Mouse (Mus musculus) stomach, embryonic 14.5 days (tissue): ENCODE measurements around the gene Sftpa1. TPM values are rescaled to one million over a fixed set of nuclear protein-coding genes. Genes with fewer than 3 reads are reported as not detected.

Source experiments
- ATAC-seq: fragments of 200-750 bp; cut with Nextera tagmentation; 2 replicates; pipeline ENCODE4 v1.8.0; 2017; ENCODE audit warnings: low read depth, moderate TSS enrichment; ENCODE audit not compliant: insufficient number of reproducible peaks, insufficient read depth, low FRiP score
- H3K27ac ChIP-seq: fragments of 300-500 bp; sonication (generic); 2 replicates; pipeline ENCODE4 v1.5.1; 2014; ENCODE audit warnings: mild to moderate bottlenecking, low read length, moderate library complexity, mixed read lengths
- H3K27me3 ChIP-seq: fragments of 300-500 bp; sonication (generic); 2 replicates; pipeline ENCODE4 v1.6.1; 2014; ENCODE audit warnings: low read length, control low read depth, mixed read lengths; ENCODE audit not compliant: control insufficient read depth, insufficient read depth
- H3K36me3 ChIP-seq: fragments of 300-500 bp; sonication (generic); 2 replicates; pipeline ENCODE4 v1.6.1; 2014; ENCODE audit warnings: mild to moderate bottlenecking, control low read depth, low read length, moderate library complexity, mixed read lengths; ENCODE audit not compliant: control insufficient read depth, insufficient read depth
- H3K4me1 ChIP-seq: fragments of 300-500 bp; sonication (generic); 2 replicates; pipeline ENCODE4 v1.6.1; 2014; ENCODE audit warnings: low read length, control low read depth, mixed read lengths; ENCODE audit not compliant: control insufficient read depth, insufficient read depth
- H3K4me2 ChIP-seq: fragments of 300-500 bp; sonication (generic); replicated peaks from 2 replicates; pipeline ENCODE4 v1.6.1; 2014; ENCODE audit warnings: low read depth, low read length, control low read depth
- H3K4me3 ChIP-seq: fragments of 300-500 bp; sonication (generic); 2 replicates; pipeline ENCODE4 v1.5.1; 2014; ENCODE audit warnings: low read depth, low read length, control low read depth
- H3K9ac ChIP-seq: fragments of 300-500 bp; sonication (generic); replicated peaks from 2 replicates; pipeline ENCODE4 v1.6.1; 2014; ENCODE audit warnings: low read depth, mild to moderate bottlenecking, control low read depth, low read length, moderate library complexity, mixed read lengths
- H3K9me3 ChIP-seq: fragments of 300-500 bp; sonication (generic); 2 replicates; pipeline ENCODE4 v1.6.1; 2016; ENCODE audit warnings: low read depth, low read length, control low read depth; ENCODE audit not compliant: control insufficient read depth
- WGBS: fragments of 180-500 bp; shearing (Covaris S2); extraction: QIAGEN DNeasy Blood & Tissue Kit; methylation state at CpG from one replicate; pipeline ENCODE4 v1.1.7; 2014; 5-methylcytosine and 5-hydroxymethylcytosine counted together
- polyA plus RNA-seq: library from polyadenylated mRNA; unstranded; fragments of >200 nt; fragmentation: Nextera tagmentation; extraction: Ambion mirVana; gene quantifications from 2 replicates; pipeline ENCODE4 v1.2.1, GENCODE M21; 2014

Gene Sftpa1
- polyA plus RNA-seq, 1 experiment from 2014 or later = not detected

DNA sequence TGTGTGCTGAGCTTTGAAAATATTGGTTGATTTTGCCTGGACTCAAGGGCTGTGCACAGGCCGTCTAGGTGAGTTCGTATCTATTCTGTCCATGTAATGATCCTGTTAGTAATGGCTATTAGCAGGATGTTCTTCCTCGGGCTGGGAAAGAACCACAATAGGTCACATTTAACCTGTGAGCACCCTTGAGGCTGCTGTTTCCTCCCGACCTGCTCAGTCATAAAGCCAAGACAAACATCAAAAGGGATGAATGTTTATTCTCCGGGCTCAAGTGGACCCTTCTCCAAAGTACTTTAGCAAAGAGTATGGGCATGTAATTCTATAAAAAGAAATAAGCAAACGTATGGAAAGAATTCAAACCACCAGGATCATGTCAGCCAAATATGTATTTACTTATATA lies 14.5 kb downstream of the Sftpa1 start:
- Histone ChIP-seq H3K9me3 (no peaks in the 10 kb centered on the region), H3K27me3 (no peaks in the 10 kb centered on the region), H3K4me2 (no peak overlapping the region), H3K4me3 (no peak overlapping the region), H3K27ac (no peak overlapping the region), H3K36me3 (no peaks in the 10 kb centered on the region), H3K4me1 (no peaks in the 10 kb centered on the region), H3K9ac (no peak overlapping the region)
- ATAC-seq = no peak
- 54% methylated on average over 6 of the region's 6 CpGs for WGBS

GRCm38 (mm10) chr14:41146922-41147321 lies 15.3 kb downstream of the Sftpa1 start:
- H3K27me3 ChIP-seq = no peaks in the 10 kb centered on the region
- no peak overlapping the region for H3K4me3 ChIP-seq
- no peak overlapping the region for H3K27ac ChIP-seq
- no peaks in the 10 kb centered on the region for H3K4me1 ChIP-seq
- WGBS = 71% methylated on average over 3 of the region's 3 CpGs
- no peak overlapping the region for H3K4me2 ChIP-seq
- no peak for ATAC-seq
- no peak overlapping the region for H3K9ac ChIP-seq
- no peaks in the 10 kb centered on the region for H3K36me3 ChIP-seq
- H3K9me3 ChIP-seq = no peaks in the 10 kb centered on the region

GRCm38 (mm10) chr14:41147356-41147755 lies 15.8 kb downstream of the Sftpa1 start:
- Histone ChIP-seq H3K27ac (no peak overlapping the region), H3K4me3 (no peak overlapping the region), H3K4me1 (no peaks in the 10 kb centered on the region), H3K9ac (no peak overlapping the region), H3K27me3 (no peaks in the 10 kb centered on the region), H3K4me2 (no peak overlapping the region), H3K36me3 (no peaks in the 10 kb centered on the region), H3K9me3 (no peaks in the 10 kb centered on the region)
- 77% methylated on average over 2 of the region's 2 CpGs for WGBS
- ATAC-seq = no peak

DNA sequence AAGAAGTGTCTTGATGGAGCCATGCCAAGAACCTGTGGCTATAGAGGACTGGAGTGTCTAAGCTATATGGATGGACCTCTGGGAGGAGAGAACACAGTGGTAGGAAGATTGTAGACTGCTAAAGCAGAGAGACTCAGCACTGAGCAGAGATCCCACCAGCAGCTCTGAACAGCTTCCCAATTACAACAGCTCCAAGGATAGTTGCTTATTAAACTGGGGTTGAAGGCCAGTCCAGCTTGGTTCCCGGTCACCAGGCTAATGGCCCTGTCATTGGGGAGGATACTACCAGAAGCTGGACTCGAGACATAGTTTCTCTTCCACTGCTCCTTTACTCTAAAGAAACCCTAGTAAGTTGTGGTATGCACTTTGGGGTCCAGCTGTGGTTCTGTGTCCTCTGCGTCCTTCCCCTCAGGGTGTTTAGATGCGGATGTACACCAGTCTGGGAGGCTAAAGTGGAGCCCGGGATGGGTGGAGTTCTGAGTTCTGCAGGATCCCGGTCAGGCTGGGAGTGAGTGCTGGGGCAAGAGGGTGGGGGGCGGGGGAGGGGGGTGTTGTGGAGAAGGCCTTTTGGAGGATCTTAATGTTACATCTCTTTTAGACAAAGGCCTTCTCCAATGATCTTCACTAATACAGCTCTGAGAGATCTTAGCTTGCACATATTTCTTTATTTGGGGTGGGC lies 19.8 kb downstream of the Sftpa1 start, which contains the start of gene Mbl1:
TSS of gene Mbl1 (plus strand) at position 239 of the 679 bp plus-strand sequence.
- ATAC-seq = no peak
- H3K27ac ChIP-seq = no peak within 1 kb of the TSS
- 82% methylated on average over 7 of the region's 7 CpGs for WGBS

DNA sequence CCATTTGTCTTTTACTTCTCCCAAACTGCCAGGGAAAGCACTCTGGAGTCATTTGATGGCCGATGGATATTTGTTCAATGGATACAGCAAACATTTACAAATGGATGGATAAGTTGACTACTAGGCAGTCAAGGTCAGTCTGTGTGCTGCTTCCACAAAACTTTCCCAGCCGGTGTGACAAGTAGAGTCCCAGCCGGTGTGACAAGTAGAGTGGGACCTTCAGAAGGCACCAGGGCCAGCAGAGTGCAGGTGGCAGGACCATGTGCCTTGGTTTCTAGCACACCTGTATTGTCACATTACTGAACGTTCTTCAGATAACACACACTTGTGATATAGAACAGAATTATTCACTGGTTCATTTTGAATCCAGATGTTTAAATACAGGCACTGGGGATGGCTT lies 28.5 kb downstream of the Sftpa1 start:
- ATAC-seq = no peak
- Histone ChIP-seq H3K9me3 (no peaks in the 10 kb centered on the region), H3K27ac (no peak overlapping the region), H3K27me3 (no peaks in the 10 kb centered on the region), H3K9ac (no peak overlapping the region), H3K36me3 (no peaks in the 10 kb centered on the region), H3K4me3 (no peak overlapping the region), H3K4me1 (no peaks in the 10 kb centered on the region), H3K4me2 (no peak overlapping the region)
- 60% methylated on average over 4 of the region's 4 CpGs for WGBS

More for the DNA sequence above, 19.8 kb downstream of the Sftpa1 start, which contains the start of gene Mbl1:
- Histone ChIP-seq H3K27me3 (no peaks in the 10 kb centered on the region), H3K4me1 (no peaks in the 10 kb centered on the region), H3K9ac (no peak within 1 kb of the TSS), H3K36me3 (no peaks in the 10 kb centered on the region), H3K9me3 (no peaks in the 10 kb centered on the region), H3K4me3 (no peak within 1 kb of the TSS), H3K4me2 (no peak within 1 kb of the TSS)

- Histone ChIP-seq H3K4me1 (no peaks in the 10 kb centered on the region), H3K27me3 (no peaks in the 10 kb centered on the region), H3K9me3 (no peaks in the 10 kb centered on the region), H3K27ac (no peak overlapping the region), H3K36me3 (no peaks in the 10 kb centered on the region), H3K9ac (no peak overlapping the region), H3K4me3 (no peak overlapping the region), H3K4me2 (no peak overlapping the region)
- 41% methylated on average over 1 of the region's 1 CpGs for WGBS
- ATAC-seq = no peak
Measured at GRCm38 (mm10) chr14:41160743-41161142, 29.2 kb downstream of the Sftpa1 start.

DNA sequence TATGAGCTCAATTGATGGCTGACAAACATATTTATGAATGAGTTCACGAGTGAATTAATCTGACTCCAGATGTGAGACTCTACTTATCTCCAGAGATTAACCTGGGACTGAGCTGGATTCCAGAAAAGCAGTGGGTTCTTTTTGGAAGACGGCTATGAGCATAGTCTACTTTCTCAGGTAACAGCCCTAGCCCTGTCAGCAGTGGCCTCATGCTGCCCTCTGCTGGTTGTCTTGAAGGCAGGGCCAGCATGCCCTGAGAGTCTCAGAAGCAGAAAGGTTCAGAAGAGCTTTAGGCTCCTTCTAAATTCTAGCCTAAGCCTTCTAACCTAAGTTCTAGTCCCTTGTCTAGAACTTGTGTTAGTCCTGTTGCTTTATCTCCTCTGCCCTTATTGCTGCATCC lies 31.1 kb downstream of the Sftpa1 start:
- no peak overlapping the region for H3K4me2 ChIP-seq
- no peaks in the 10 kb centered on the region for H3K36me3 ChIP-seq
- no peaks in the 10 kb centered on the region for H3K9me3 ChIP-seq
- 11% methylated on average over 2 of the region's 2 CpGs for WGBS
- no peak for ATAC-seq
- no peak overlapping the region for H3K4me3 ChIP-seq
- no peaks in the 10 kb centered on the region for H3K27me3 ChIP-seq
- H3K9ac ChIP-seq = no peak overlapping the region
- H3K27ac ChIP-seq = no peak overlapping the region
- H3K4me1 ChIP-seq = no peaks in the 10 kb centered on the region

- H3K9me3 ChIP-seq = no peaks in the 10 kb centered on the region
- no peaks in the 10 kb centered on the region for H3K27me3 ChIP-seq
- ATAC-seq = no peak
- H3K27ac ChIP-seq = no peak overlapping the region
- no peaks in the 10 kb centered on the region for H3K4me1 ChIP-seq
- 50% methylated on average over 5 of the region's 5 CpGs for WGBS
- no peak overlapping the region for H3K4me2 ChIP-seq
- H3K4me3 ChIP-seq = no peak overlapping the region
- no peak overlapping the region for H3K9ac ChIP-seq
- no peaks in the 10 kb centered on the region for H3K36me3 ChIP-seq
Measured at GRCm38 (mm10) chr14:41167278-41167677, 35.7 kb downstream of the Sftpa1 start.

DNA sequence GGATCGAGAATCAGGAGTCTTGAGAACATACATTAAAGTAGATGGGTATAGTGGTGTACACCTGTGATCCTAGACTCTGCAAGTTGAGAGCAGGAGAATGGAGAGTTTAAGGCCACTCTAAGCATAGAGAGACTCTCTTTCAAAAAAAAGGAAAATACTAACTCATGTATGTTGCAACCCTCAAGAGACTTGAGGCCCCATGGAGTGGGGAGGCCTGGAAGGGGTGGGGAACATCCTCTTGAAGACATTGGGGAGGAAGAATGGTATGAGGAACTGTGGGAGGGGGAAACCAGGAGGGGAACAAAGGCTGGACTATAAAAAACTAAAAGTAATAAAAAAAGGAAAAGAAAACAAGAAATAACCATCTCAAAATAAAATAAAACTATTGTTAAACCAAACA lies 37.0 kb downstream of the Sftpa1 start:
- no peaks in the 10 kb centered on the region for H3K36me3 ChIP-seq
- H3K4me1 ChIP-seq = no peaks in the 10 kb centered on the region
- WGBS = 79% methylated on average over 1 of the region's 1 CpGs
- H3K9me3 ChIP-seq = no peaks in the 10 kb centered on the region
- H3K9ac ChIP-seq = no peak overlapping the region
- no peak overlapping the region for H3K4me3 ChIP-seq
- H3K27ac ChIP-seq = no peak overlapping the region
- H3K4me2 ChIP-seq = no peak overlapping the region
- no peak for ATAC-seq
- H3K27me3 ChIP-seq = no peaks in the 10 kb centered on the region
